Mouse (Mus musculus) testis, postnatal 14 days (tissue): ENCODE measurements around the gene Zim1.

Experiments
- DNase-seq: peaks from one replicate; pipeline ENCODE4 v3.0.0; 2021; ENCODE audit warnings: low spot score

Zim1 gene

DNA sequence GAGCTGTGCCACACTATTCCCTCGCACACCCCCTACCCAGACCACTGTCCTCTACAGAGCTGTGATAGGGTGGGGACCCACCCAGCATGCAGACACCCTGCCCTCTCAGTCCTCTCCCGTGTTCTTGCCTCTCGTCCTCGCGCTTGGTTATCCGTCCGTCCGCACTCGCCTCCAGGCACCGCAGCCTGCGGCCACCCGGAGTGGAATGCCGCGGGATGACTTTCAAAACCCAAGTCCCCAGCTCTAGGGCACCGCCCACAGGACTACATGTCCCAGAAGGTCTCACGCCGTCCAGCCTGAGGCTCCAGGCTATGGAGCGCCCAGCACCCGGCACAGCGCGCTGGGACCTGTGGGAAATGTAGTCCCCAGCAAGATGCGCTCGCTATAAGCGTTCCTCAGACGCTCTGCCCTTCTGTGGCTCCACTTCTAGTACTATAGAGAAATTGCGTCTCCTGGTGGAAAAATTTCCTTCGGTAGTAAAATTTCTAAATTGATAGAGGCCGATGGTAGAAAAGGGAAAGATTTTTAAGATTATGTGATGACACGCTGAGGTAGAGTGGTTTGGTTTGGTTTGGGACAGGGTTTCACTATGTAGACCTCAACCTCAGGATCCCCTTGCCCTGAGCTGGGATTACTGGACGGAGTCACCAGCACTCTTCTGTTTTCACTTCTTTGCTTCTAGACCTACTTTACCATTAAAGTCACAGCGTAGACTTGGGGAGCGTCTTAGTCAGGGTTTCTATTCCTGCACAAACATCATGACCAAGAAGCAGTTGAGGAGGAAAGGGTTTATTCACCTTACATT lies at the start of gene Zim1:
TSS of gene Zim1 (minus strand) at position 210 of the 805 bp plus-strand sequence.
- peak; percentile 89 for DNase-seq

DNA sequence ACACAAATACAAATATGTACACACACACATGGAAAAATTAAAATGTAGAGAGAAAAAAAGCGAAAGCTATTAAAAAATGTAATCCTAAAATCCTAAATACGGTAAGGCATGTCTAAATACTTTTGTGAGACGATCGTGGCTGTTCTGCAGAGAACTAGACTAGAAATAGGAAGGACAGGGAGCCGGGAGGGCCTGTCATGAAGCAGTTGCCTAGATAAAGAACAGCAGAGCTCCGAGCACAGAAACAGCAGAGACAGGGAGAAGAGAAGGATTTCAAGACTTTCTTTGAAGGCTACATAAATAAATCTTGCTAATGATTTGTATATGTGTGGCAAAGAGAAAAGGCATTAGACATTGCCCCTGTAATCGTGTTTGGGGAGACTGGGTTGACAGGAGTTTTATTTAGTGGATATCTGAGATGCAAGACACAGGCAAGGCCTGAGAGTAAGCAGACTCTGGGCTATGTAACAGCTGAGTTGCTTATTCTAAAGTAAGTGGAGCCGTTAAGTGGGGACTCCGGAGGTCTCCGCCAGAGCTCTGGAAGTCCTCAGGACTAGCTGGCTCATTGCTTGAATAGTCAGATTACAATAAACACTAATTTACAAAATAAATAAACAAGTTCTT lies 48.1 kb upstream of the Zim1 start:
- DNase-seq, result no peak

DNA sequence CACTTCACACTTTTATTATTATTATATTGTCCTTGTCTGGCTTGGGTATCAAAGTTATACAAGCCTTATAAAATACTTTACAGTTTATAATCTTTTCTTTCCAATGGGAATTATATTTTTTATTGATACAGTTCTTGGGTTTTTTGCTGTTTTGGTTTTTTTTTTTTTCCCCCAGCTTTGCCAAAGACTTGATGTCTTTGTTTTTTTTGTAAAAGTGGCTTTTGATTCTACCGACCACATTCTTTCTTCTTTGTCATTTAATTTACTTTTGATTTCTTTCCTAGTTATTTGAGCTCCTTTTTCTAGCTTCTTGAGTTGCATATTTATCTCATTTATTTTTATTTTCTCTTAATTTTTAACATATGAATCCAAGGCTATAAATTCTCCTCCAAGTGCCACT lies 39.8 kb upstream of the Zim1 start:
- no peak for DNase-seq

DNA sequence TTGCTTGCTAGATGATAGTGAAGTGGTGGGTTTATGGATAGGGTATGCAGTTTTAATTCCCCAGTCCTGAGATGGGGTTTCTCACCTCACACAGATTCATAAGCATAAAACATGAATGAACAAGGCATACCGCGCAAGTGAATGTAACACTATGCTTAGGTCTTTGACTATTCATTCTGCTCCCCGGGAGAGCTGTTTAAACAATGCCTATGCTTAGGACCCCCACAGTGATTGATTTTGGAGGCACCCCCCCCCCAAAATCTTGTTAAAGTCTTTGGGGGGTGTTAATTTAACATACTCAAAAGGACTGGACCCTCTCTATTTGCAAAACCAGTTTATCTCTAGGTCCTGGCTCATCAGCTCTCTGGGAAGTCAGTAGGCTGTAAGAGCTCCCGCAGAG lies 35.7 kb upstream of the Zim1 start:
- DNase-seq, result no peak

DNA sequence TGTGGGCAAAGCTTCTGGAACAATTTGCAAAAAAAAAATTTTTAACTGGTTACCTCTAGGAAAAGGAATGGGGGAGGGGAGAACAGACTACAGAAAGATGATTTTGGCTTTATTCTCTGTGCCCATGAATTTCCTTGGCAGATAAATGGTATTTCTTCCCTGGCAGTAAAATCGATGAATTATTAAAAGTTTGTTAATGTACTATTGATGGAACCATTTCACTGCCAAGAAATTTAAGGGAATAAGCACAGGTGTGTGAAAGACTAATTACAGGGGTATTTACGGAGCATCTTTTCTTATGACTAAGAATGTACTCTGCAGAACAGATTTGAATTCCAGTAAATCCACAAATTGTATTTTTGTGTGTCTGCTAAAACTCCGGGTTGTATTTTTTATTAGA lies 35.1 kb upstream of the Zim1 start:
- no peak for DNase-seq

DNA sequence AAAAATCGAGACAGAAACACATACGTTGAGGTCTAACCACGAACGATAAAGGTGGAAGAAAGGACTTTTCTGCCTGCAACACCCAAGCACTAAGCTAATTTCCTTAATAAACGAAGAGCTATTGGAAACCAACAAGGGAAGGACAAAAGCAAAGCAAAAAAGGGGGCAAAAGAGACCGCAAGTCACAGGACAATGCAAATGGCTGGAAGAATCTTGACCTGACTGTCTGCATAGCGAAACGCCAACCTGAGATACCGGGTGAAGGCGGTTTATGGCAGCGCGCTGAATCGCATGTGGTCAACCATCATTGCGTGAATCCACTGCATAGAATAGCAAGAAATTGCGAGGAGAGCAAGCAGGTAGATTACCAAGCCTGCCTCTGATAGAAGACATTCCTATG lies 34.6 kb upstream of the Zim1 start:
- no peak for DNase-seq

DNA sequence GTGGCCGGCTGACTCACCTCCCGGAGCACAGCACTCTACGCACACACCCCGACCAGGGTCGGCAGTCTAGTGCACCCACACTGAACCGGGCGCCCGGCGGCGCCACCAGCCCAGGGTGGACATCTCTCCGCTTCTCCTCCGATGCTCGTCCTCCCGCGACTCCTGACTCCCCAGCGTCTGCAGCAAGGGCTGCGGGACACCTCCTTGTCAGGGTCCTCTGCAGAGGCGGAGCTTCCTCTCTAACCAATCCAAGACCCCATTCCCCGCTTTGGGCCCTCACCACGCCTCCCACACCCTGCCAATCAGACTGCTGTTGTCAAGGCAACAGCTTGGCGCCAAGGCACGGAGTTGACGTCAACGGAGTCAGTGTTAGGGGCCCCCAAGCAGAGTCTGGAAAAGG lies 34.0 kb upstream of the Zim1 start, which contains the start of the genes Peg3 and Usp29:
TSS of gene Peg3 (minus strand) at position 191 of the 400 bp plus-strand sequence.
TSS of gene Usp29 (plus strand) at position 338 of the 400 bp plus-strand sequence.
- DNase-seq, result peak; percentile 89

DNA sequence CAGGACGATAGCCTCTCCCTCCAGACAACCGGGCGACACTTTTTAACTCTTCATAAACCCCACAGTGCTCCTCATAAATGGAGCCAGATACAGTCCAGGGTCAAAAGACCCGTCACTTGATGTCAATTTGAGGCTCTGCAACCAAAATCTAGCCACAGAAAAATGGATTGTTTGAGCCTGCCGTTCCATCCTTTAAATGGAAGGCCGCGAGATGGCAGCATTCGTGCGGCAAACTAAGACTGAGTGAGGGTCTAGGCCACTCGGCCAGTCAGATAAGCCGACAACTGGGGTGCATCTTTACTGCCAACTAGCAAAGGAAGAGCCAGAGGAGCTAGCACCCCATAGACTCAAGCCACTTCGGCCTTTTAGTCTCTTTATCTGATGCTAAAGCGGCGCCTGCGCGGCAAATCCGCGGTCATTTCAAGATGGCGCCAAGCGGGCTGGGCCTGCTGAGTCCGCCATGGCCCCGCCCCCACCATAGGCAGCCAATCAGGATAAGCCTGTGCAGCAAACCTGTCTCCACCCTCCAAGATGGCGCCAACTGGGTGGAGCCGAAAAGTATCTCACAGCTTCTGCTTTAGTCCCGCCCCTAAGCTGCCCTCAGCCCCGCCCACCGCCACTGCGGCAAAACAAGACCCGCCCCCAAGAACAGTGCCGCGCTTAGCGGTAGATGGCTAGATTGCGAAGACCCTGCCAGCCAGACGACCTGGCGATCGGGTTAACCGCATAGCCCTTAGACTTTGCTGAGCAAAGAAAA lies 33.0 kb upstream of the Zim1 start:
- DNase-seq, result peak; percentile 99

DNA sequence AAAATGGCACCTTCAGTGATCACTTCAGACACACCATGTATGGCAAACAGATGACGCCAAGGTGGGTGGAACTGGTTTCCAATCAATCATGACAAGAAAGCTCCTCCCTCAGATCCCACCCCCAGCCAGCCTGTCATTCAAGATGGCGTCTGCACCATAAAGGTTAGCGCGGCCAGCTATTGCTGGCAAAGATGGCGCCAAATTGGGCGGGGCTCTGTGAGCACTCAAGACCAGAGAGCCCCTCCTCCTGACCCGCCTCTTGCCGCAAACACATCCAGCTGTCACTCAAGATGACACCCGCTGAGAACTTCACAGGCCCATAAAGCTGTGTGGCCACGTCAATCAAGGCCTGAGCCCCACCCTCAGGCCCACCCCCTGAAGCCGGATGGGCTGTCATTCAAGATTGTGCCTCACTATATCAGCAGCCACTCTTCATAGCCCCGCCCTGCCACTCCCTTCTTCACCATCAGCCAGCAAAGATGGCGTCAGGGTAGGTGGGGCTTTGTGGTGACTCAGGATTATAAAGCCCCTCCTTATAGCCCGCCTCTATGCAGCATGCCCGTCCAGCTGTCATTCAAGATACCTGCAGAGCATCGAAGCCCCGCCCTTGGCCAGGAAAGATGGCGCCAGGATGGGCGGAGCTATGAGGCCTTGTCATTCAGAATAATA lies 32.1 kb upstream of the Zim1 start:
- DNase-seq, result peak; percentile 98

DNA sequence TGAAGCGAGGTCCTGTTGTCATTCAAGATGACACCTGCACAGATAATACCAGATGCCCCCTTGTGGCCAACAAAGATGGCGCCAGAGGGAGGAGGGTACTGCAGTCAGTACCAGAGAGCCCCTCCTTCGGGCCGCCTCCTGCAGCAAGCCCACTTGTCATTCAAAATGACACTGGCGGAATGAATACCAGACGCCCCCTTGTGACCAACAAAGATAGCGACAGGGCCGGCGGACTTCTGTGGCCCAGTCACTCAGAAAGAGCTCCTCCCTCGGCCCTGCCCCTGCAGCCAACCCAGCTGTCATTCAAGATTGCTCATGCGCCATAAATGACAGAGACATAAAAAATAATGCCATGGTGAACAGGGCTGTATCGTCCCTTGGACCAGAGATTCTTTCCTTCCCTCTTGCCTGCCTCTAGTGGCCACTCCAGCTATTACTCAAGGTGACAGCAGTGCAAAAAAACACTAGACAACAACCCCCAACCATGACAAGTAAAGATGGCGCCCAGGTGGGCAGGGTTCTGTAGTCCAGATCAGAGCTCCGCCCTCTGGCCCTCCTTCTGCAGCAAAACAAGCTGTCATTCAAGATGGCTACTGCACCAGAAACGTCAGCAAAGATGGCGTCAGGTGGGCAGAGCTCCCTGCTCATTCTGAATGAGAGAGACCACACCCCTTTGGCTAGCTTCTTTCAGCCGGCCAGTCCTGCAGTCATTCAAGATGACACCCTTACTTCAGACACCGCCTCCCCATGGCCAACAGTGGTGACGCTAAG lies 31.3 kb upstream of the Zim1 start:
- DNase-seq, result peak; percentile 92

DNA sequence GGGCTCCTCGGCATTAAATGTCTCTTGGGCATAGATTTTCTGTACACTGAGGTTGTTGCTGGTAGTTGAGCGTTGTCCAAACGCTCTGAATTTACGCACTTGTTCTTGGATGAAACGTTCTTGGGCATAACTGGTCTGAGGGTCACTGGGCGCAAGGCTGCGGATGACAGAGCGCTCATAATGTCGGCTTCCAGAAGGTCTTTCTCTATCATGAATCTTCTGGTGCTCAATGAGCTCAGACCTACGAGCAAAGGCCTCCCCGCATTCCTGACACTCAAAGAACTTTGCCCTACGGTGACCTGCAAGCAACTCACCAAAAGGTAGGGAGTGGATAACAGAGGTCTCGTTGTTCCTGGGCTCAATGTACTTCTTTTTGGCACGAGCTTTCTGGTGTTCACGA lies 13.1 kb upstream of the Zim1 start:
- no peak for DNase-seq

DNA sequence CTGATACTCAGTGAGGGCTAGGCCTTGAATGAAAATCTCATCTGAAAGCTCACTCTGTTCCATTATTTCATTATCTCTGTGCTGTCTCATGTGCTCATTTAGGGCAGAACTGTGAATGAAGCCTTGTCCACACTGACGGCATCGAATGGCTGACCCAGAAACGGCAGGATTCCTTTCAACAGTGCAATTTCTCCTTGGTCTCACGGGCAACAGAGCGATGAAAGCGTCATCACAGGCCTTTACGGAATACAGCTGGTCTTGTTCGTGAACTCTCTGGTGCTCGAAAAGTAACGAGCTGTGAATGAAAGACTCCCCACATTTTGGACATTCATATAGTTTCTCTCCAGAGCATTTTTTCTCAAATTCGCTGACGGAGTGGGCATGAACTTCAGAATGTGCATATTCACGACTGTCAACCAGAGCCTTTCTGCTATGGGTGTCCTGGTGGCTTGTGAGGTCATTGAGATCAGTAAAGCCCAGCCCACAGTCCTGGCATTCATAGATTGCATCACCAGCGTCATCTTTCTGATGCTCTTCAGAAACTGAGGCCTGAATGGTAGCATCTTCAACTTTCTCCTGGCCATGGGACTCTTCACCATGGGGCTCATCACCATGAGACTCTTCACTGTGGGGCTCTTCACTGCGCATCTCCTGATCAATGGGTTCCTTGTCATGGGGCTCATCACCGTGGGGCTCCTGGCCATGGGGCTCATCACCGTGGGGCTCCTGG lies 12.4 kb upstream of the Zim1 start:
- no peak for DNase-seq

DNA sequence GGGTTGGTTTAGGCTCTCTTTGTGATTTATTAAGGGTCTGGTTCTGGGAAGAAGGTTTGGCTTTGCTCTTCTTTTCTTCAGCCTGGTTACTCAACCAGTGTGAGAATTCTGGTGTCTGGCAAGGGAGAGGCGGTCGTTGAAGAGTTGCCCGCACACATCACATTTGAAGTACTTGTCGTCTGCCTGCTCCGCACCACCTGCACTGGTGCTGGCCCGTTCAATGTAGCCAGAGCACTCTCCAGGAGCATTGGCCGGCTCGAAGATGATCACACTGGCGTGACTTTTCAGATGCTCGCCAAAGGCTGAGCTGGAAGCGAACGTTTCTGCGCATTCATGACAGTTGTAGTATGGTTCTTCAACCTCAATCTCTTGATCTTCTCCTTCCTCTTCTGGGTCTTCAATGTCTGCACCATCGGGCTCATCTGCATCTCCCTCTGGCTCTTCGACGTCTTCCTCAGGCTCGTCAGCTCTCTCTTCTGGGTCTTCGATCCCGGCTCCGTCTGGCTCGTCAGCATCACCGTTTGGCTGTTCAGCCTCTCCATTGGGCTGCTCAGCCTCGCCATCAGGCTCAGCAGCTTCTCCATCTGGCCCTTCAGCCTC lies 11.3 kb upstream of the Zim1 start:
- no peak for DNase-seq

DNA sequence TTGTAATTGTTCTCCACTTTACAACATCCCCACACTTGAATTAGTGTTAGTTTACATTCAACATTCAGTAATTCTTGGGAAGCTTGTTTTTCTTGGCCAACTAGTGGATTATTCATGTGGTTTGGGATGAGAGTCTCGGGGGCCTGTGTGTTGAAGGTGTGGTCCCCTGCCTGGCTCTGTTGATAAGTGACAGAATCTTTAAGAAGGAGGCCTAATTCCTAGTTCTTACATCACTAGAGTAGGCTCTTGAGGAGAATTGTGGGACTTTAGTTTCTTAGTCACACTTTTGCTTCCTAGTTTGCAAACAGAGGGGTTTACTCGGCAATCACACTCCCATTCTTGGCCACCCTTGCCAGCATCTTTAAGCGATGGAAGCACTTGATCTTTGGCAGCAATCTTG lies 3.0 kb upstream of the Zim1 start:
- no peak for DNase-seq

DNA sequence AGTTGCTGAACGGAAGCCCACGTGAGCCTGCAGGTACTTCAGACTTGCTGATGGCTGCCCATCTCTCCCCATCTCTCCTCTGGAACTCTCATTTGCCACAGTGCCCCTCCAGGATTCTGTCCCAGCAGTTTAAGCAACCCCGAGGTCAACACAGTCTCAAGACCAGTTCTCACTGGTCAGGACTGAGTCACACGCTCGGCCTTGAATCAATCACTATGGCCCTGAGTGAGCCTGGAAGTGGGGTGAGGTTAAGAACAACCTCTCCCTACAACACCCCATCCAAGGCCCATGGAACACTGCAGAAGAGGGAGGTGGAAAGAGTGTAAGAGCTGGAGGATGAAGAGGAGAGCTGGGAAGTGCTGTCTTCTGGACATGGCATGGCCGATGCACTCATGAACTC lies 10.7 kb downstream of the Zim1 start:
- no peak for DNase-seq

DNA sequence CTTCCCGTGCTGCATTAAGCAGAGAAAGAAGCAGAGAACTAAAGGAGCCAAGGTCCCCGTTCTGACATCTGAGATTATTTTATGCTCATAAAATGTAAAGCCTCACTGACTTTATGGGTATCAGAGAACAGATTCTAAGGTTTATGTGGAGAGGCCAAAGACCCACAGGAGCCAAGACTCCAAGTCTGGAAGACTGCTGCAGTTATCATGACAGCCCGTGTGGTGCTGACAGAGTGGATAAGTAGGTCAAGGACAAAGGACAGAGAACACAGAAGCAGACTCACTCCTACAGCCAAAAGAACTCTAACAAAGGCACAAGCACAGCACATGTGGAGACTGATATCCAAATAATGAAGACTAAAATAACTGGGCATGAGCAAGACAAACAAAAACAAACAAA lies 29.5 kb downstream of the Zim1 start:
- no peak for DNase-seq

DNA sequence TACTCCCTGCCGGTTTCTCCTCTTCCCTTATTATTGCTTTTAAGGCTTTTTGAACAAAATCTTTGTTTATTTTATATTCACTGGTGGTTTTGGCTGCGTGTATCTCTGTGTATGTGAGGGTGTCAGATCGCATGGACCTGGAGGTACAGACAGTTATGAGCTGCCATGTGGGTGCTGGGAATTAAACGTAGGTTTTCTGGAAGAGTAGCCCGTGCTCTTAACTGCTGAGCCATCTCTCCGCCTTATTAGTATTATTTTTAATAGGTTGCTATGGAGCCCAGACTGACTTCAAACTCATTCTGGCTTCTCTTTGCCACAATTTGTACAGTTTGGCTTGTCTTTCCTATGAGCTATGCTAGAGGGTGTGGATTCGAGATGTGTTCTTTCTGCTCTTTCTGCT lies 32.8 kb downstream of the Zim1 start:
- DNase-seq, result no peak

DNA sequence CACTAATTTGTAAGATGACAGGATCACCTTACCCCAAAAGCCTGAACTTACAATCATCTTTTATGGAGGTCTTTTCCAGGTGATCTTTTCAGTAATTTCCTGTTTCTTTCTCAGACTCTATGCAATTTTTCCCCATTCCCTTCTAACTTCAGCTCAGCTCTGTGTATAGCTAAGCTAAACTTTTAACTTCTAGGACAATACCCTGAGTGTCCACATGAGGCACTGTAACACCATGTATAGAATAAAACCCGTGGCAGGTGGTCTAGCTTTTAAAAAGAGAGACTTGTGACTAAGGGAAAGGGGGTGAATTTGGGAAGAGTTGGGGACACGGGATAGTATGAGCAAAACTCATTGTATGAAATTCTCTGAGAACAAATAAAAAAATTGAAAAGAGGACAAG lies 36.6 kb downstream of the Zim1 start:
- no peak for DNase-seq

DNA sequence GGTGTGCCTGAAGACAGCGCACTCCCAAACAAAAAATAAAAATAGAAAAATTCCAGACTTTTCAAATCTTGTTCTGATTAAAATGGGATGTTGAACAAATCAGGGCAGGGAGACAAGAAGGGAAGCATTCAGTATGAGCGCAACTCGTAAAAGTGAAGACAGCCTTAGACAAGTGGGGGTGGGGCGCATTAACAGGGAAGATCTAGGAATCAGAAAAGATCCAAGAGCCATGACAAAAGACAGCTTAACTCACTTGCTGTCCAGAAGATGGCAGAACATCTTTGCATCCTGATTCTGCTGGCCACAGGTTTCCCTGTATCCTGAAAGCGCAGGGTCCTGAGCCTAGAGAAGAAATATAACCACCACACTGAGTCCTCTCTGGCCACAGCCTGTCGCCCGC lies 37.6 kb downstream of the Zim1 start:
- DNase-seq, result no peak

DNA sequence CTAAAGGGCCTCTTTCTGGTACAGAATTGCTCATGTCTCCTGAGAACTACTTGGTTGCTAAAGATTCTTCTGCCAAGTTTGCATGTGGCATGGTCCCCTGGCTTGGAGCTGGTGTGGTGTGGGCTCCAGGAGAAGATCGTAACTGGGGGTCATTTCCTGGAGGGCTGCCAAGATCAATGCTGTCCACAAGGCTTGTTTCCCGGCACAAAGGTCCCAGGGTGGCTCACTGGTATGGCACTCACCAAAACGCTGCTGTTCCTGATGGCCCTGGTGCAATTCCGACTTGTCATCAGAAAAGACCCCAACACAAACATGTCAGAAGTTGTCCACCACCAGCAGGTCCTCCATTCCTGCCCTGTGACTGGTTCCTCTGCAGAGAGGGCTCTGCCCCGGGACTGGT lies 44.1 kb downstream of the Zim1 start:
- DNase-seq, result no peak

DNA sequence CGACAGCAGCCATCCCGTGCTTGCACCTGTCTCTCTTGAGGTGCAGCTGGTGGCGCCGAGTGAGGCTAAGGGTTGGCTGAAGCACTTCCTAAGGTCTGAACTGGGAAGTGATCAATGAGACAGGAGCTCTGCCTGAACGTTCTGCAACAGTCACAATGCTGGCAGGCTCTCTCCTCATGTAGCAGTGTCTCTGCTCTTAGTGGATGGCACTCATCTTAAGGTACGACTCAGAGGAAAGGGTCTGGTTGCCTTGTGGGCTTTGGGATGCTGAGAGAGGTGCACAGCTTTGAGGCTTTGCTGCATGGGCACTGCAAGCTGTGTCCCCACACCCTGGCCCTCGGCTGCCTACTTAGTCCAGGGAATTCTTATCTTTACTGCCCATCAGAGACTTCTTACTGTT lies 45.0 kb downstream of the Zim1 start:
- DNase-seq, result no peak
